In genomic region chr13:42372201-42372600, GRCm38 (mm10) we compare ENCODE assay signal across 13 mouse cellular contexts.
"Had no signal": no experiment of that assay in that cellular context is flagged by ENCODE, and none has a peak within 500 bp of the region (broad histone marks: within the 10 kb centered on the region; RNA-seq: fewer than 3 reads in every experiment).

No protein-coding gene starts in this region.

- ATAC-seq: liver, embryonic 12.5 days; midbrain, embryonic 16.5 days had no signal

- DNase-seq: lung, adult 18-20 months; lung, embryonic 14.5 days; lung, postnatal 10 days; lung, postnatal 4 days; midbrain, embryonic 14.5 days; retina, postnatal 1 day; right cerebral cortex, adult 18-20 months; right cerebral cortex, postnatal 14 days; thymus, adult 2 months; thymus, postnatal 25 days; thymus, postnatal 4 days had no signal
